Mouse (Mus musculus) forebrain, embryonic 16.5 days (tissue): ENCODE data around the gene Golim4. TPM values are rescaled to one million over a fixed set of nuclear protein-coding genes. Genes with fewer than 3 reads are reported as not detected.

Experiments used
- polyA plus RNA-seq: library from polyadenylated mRNA; unstranded; fragments of >200 nt; fragmentation: Nextera tagmentation; extraction: Ambion mirVana; gene quantifications from 2 replicates; pipeline ENCODE4 v1.2.1, GENCODE M21; 2015

The Golim4 gene
- polyA plus RNA-seq, 1 experiment from 2014 or later: 28.7 TPM

Other genes with a start within 250 kb of the Golim4 start
- gene Gm29133, start 208.8 kb downstream of the Golim4 start, polyA plus RNA-seq: not detected in 2 replicates
- 41.9 and 42.7 TPM in 2 replicates for gene Fstl5, start 117.3 kb upstream of the Golim4 start, polyA plus RNA-seq